Mouse (Mus musculus) cortical plate, adult 2 months (tissue): ENCODE data around the gene Abat.
"Not testable (repeated sequence)": the region's sequence is repeated elsewhere in the genome, so short reads cannot be mapped to it uniquely, and the experiment has no call there.

ENCODE experiments used
- CTCF ChIP-seq: fragments of 200-500 bp; IDR thresholded peaks from 2 replicates; pipeline ENCODE4 v1.5.1; 2011; ENCODE audit warnings: mild to moderate bottlenecking, control low read depth, low read length; ENCODE audit not compliant: insufficient read depth; ENCODE audit errors: extremely low read depth
- POLR2A ChIP-seq: fragments of 200-500 bp; IDR thresholded peaks from 2 replicates; pipeline ENCODE4 v1.6.1; 2011; ENCODE audit warnings: mild to moderate bottlenecking, low read length, control low read depth; ENCODE audit not compliant: insufficient read depth; ENCODE audit errors: extremely low read depth

- TF ChIP-seq CTCF, POLR2A: not testable (repeated sequence)
These were observed 47.9 kb downstream of the Abat start for GRCm38 (mm10) chr16:8561101-8561500.
